Mouse (Mus musculus) cerebellum, adult (tissue): ENCODE data around the gene Ccr7.

ENCODE experiments used
- ATAC-seq: cut with Nextera tagmentation; 2 replicates; pipeline ENCODE4 v1.9.2; 2017; ENCODE audit warnings: mild to moderate bottlenecking, moderate library complexity, mixed read lengths; ENCODE audit not compliant: insufficient number of reproducible peaks, low FRiP score, low TSS enrichment

Gene Ccr7

DNA sequence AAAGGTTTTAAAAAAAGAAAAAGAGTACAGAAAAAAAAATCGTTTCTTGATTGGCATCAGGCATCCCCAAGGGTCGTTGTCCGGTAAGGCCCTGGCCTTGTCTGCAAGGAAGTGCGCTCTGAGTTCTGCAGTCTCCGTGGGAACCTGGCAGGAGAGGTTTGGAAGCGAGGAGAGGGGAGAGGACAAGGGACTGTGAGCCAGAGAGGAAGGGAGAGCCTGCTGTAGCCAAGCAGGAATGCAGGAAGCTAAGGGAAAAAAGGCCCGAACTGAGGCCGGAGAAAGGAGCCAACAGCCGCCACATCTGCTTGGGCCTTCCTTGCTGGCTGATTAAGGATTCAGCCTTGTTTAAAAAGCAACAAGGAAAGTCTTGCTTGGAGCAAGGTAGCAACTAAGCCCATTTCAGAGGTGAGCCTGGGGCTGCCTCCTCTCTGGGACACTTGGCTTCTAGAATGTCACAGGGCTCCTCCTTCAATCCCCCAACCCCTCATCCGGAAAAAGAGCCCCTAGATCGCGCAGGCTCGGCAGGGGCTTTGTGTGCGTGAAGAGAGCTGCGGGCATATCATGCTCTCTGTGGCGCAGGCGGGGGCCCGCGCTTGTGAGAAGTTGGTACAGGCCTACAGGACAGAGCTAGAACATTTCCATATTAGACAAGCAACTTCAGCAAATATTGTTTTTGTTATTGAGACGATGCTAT is 34.2 kb downstream of the Ccr7 start:
- no peak for ATAC-seq

DNA sequence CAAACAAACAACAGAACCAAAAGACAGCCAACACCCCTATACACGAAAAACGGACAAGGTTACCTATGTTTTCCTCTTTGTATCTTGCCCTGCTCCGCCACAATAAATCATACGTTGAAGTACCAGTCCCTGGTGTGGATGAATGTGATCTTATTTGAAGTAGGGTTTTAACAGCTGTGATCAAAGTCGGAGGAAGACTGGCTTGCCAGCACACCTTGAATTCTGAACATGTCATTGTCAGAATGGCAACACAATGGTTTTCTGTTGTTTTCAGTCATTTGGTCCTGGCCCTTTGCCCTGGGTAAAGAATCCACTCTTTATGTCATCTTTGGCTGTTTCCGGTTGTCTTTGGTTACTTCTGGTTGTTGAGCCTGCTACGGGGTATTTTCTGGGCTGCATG is 35.9 kb downstream of the Ccr7 start:
- no peak for ATAC-seq

DNA sequence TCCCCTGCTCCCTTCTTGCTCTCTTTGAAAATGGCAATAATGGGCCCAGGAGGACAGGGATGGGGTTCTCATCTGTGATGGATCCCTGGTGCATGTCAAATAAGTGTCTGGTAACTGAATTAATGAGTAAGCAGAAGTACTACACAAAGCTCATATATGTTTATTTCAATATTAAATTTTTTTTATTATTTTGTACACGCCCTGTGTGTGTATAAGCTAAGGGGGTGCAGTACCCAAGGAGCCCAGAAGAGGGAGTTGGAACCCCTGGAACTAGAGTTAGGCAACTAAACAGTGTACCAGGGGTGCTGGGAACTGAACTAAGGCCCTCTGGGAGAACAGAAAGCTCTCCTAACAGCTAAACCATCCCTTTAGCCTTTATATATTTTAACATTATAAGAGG is 36.5 kb downstream of the Ccr7 start:
- ATAC-seq = no peak

GRCm38 (mm10) chr11:99117907-99118306 is 37.0 kb downstream of the Ccr7 start:
- no peak for ATAC-seq

DNA sequence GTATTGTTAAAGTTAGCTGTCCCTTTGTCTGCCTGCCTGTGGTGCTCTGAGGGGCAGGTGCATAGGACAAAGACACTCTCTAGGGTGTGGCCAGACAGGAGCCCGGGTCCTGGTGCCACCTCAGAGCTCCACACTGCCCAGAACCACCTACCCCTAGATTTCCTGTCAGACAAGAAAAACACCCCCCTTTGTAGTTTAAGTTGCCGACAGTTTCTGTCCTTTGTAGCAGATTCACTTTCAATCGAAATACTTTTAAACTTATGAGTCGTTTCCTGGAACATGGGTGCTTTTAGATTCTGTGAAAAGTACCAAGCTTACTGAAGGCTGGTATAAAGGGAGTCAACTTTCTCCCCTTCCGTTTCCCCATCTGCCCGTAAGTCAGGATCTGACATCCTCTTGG is 38.9 kb downstream of the Ccr7 start:
- no peak for ATAC-seq

- no peak for ATAC-seq
Observed at GRCm38 (mm10) chr11:99113111-99113510, 41.8 kb downstream of the Ccr7 start.

DNA sequence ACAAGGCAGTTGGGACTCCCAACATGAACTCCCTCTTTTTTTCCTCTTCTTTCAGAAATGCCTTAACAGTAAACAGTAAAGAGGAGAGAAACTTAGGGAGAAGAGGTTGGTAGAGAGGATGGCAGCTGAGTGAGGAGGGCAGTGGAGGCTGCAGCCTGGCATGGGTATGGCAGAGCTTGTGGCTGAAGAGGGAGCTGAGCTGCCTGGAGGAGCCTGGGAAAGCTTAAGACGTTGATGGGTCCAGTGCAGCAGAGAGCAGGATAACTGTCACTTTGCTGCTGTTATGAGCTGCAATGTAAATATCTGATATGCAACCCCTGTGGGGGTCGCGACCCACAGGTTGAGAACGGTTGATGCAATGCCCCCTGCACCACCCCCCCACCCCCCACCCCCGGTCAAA is 42.2 kb downstream of the Ccr7 start:
- no peak for ATAC-seq

DNA sequence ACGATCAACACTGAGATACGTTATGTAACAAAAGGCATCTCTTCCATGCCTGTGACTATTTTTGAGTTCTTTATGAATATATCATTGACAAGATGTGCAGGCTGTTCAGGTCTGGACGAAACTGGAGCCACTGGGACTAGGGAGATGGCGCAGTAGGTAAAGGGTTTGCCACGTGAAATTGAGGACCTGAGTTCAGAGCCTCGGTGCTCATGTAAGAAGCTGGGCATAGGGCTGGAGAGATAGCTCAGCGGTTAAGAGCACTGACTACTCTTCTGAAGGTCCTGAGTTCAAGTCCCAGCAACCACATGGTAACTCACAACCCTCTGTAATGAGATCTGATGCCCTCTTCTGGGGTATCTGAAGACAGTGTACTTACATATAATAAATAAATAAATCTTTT is 43.2 kb downstream of the Ccr7 start:
- no peak for ATAC-seq

- ATAC-seq = no peak
Observed at GRCm38 (mm10) chr11:99111155-99111554, 43.7 kb downstream of the Ccr7 start.

DNA sequence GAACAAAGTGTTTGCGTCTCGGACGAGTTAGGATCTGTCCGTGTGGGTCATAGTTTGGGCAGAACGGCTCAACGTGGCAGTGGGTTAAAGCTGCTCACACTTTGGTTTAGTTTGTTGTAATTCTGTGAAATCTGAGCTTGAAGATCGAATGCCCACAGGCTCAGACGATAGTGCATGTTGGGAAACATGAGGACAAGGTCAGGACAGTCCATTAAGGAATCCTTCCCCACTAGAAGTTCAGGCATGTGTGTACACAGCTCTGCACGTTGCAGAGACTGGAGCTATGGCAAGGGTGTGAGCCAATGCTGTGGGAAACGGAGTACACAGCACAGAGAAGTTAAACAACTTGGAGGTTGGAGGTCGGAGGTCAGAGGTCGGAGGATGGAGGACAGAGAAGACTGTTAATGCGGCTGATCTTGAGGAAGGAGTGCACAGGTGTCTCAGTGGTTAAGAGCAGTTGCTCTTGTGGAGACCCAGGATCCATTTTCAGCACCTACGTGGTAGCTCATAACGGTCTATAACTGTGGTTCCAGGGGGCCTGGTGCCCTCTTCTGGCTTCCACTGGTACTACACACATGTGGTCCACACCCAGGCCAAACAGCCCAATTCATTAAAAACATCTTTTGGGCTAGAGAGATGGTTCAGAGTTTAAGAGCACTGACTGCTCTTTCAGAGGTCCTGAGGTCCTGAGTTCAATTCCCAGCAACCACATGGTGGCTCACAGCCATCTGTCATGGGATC is 44.3 kb downstream of the Ccr7 start:
- ATAC-seq = no peak

GRCm38 (mm10) chr11:99108296-99108695 is 46.6 kb downstream of the Ccr7 start:
- ATAC-seq = no peak

DNA sequence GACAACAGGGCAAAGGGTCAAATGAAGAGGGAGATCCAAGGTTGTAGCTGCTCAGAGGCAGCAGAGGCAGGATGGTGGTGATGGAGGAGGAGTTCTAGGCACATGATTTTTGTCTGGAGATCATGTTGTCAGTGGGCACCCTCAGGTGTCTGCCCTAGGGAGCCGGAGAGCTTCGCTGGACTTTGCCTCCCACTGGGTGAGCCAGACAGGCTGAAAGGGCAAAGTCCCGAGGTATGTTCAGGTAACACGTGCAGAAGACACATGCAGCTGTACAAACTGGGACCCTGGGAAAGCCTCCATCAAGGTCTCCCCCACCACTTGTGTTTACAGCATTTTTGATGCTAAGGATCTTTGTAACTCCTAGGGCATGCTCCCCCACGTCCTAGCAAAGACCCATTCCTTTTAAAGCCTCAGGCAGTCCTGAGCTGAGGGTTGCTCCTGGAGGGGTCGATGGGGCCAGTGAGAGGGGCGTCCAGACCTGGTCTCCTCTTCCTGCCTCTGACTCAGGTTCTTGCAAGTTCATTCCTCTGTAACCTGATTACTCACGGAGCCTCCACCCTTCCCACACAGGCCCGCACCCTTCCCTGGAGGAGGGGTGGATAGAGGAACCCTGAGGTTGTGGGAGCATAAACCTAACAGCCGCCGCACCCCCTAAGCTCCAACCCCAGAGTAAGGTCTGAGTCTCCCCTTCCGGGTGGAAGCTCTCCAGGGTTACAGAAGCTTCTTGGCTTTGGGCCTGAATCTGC is 48.7 kb downstream of the Ccr7 start:
- no peak for ATAC-seq

DNA sequence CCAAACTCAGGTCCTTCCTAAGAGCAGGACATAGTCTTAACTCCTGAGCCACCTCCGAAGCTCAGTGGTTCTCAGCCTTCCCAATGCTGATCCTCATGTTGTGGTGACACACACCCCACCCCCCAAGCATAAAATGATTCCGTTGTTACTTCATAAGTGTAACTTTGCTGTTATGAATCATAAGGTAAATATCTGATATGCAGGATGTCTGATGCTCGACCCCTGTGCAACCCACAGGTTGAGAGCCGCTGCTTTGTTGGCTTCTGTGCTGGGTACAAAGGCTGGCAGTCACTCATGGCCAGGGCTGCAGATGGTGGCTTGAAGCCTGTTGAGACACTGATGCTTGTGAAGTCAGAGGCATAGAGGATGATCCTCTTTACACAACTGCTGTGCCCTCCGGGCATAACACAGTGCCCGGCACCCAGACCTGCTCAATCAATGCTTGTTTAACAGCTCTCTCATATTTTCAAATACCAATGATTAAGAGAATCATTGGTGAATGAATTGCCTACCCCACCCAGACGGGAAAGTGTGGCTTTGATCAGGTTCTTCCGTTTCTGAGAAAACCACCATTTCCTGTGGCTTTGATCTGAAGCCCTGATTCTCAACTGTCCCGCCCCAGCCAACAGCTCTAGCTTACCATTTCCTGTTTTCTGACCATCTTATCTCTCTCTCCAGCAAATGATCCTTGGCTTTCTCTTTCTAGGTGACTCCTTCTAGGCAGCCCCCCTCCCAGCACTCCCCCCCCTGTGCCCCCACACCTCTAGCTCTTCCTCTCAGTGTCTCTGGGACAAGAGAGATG is 50.1 kb downstream of the Ccr7 start:
- ATAC-seq = no peak

DNA sequence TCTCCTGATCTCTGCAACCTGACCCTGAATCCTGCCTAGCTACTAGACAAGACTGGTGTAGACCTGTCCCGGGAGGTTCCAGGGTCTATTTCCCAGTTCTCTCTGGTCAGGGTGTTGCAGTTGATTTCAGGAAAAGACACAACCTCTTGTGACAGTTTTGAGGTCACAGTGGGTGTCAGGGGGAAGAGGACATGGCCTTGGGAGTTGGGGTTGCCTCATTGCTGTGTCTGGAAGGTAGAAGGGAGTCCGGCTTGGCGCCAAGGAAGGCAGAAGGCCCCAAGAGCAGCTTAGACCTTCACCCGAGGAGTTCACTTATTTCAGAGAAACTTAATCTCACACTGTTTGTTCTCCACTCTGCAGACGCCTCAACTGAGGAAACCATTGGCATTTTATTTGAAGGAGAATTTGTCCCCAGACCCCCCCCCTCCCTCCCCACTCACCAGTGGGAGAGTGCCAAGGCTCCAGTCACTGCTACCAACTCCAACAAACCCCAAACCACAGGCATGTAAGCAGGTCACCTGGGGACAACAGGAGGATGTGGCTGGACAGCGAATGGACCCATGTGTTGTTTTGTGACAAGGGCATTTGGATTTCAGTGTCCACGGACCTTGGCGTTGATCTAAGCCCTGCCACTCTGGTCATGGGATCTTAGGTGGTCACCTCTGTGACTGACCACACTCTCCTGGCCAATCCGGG is 52.2 kb downstream of the Ccr7 start:
- no peak for ATAC-seq

GRCm38 (mm10) chr11:99101693-99102092 is 53.2 kb downstream of the Ccr7 start:
- ATAC-seq = no peak

DNA sequence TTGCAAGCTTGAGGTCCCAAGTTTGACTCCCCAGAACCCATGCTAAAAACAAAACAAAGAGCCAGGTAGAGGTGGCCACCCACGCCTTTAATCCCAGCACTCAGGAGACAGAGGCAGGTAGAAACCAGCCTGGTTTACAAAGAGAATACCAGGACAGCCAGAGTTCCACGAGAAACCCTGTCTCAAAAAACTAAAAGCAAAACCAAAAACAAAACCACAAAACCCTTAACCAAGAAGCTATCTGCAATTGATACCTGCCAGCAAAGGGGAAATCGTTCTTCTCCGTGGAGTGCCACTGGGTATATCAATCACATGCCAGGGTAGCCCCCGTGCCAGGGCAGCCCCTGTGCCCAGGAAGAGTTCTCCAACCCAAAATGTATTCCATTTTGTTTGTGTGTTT is 54.7 kb downstream of the Ccr7 start:
- ATAC-seq = no peak

- ATAC-seq = no peak
Observed at GRCm38 (mm10) chr11:99099516-99099915, 55.4 kb downstream of the Ccr7 start.

- no peak for ATAC-seq
Observed at GRCm38 (mm10) chr11:99098924-99099323, 56.0 kb downstream of the Ccr7 start.

- ATAC-seq = no peak
Observed at GRCm38 (mm10) chr11:99096996-99097774, 57.7 kb downstream of the Ccr7 start.
